Mouse (Mus musculus): Measurements from ENCODE around the gene Efcab7.

- TF ChIP-seq POLR2A (IDR thresholded peaks at IDR 0.05; ENCODE audit: borderline replicate concordance, extremely low read depth, low read depth, low read length) (no peak), CTCF (IDR thresholded peaks at IDR 0.05; ENCODE audit: insufficient read depth, low read length) (no peak)
Measured at GRCm38 (mm10) chr4:99946516-99946915, 117.5 kb downstream of the Efcab7 start.

All from lung, adult 2 months (tissue).